Mouse (Mus musculus) kidney, adult 2 months (tissue): Measurements from ENCODE around the gene Pga5.

Experiments
- CTCF ChIP-seq: fragments of 200-500 bp; conservative IDR thresholded peaks from 2 replicates; pipeline ENCODE4 v1.5.1; 2011; ENCODE audit warnings: low read depth, mild to moderate bottlenecking, control low read depth, low read length, moderate library complexity, mixed read lengths; ENCODE audit not compliant: insufficient read depth, insufficient read length
- POLR2A ChIP-seq: fragments of 200-500 bp; IDR thresholded peaks from one replicate; pipeline ENCODE4 v1.6.1; 2011; ENCODE audit warnings: low read depth, low read length, control low read depth

- TF ChIP-seq CTCF (no peak), POLR2A (no peak)
Measured at GRCm38 (mm10) chr19:10720524-10720923, 42.7 kb upstream of the Pga5 start.
